Mouse (Mus musculus): Measurements from ENCODE around the gene Tstd1. TPM values are rescaled to one million over a fixed set of nuclear protein-coding genes. Genes with fewer than 3 reads are reported as not detected.

The Tstd1 gene
- polyA plus RNA-seq, 1 experiment, result 0.66 TPM

DNA sequence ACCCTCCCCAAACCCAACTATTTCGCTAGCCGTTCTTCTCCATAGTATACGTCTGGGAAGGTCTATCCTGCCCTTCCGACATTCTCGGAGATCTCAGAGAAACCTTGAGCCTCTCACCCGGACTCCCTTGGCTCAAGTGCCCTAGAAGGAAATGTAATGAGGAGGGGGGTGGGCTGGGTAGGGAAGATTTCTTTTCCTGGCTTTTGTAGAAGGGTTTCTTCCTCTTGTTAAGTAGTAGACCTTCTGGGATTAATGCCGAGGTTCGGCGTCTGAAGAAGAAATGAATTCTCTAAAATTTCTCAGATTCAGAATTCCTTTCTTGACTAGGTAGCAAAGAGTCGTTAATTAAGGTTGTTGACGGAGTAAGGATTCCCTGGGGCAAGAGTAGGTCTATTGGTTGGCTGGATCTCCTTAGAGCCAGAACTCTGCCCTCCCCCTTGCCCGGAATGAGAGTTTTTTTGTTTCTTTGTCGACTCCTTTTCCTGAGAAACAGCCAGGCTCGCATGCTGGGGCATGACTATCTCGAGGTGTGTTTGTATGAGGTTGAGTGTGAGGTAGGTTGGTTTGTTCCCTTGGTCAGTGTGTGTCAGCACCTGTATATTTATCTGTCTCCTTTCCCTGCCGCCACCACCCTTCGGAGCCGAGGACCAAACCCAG is 19.5 kb downstream of the Tstd1 start:
- peak overlapping the region; percentile 31 for H3K4me3 ChIP-seq (ENCODE audit: insufficient read depth, poor library complexity, severe bottlenecking)
- peaks cover 2% of the 10 kb centered on the region for H3K79me3 ChIP-seq (ENCODE audit: low read depth)
- TF ChIP-seq FOSL1 (IDR thresholded peaks at IDR 0.05; ENCODE audit: insufficient read depth, low read length, poor library complexity, severe bottlenecking) (no peak), USF1 (IDR thresholded peaks at IDR 0.05; ENCODE audit: low read depth) (no peak), CTCF (IDR thresholded peaks at IDR 0.05; ENCODE audit: control insufficient read depth, insufficient read depth, insufficient read length) (no peak), MAX (IDR thresholded peaks at IDR 0.05) (no peak), MYOG (IDR thresholded peaks at IDR 0.05; ENCODE audit: control insufficient read depth, extremely low read depth, insufficient read length) (no peak), CEBPB (IDR thresholded peaks at IDR 0.05; ENCODE audit: low read depth) (no peak), MYOD1 (IDR thresholded peaks at IDR 0.05; ENCODE audit: control insufficient read depth, insufficient read length, low read depth) (no peak)
- no peaks in the 10 kb centered on the region for H3K36me3 ChIP-seq (ENCODE audit: control insufficient read depth, insufficient read depth)
- H3ac ChIP-seq (ENCODE audit: control insufficient read depth, insufficient read length, low read depth), result peak overlapping the region; percentile 57
- no peaks in the 10 kb centered on the region for H3K27me3 ChIP-seq (ENCODE audit: control insufficient read depth, insufficient read depth, insufficient read length)
- H3K79me2 ChIP-seq (ENCODE audit: control insufficient read depth, insufficient read depth), result no peaks in the 10 kb centered on the region

DNA sequence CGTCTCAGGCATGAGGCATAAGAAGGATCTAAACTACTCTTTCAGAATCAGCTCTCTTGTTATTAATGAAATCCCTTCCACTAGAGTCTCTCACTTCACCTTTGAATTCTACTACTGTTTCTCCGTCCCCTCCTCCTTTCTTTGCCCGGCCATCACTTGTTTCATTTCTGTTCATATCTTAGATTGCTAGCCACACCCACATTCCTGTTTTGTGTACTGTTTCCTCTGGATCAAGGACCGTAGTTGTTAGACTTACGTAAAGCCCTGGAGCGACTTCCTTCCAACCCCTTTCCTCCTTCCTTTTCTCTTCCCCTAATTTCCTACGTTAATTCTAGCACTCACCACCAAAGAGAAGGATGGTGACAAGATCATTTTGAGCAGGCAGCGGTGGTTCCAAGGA is 20.4 kb downstream of the Tstd1 start:
- no peaks in the 10 kb centered on the region for H3K79me2 ChIP-seq (ENCODE audit: control insufficient read depth, insufficient read depth)
- no peaks in the 10 kb centered on the region for H3K27me3 ChIP-seq (ENCODE audit: control insufficient read depth, insufficient read depth, insufficient read length)
- H3K4me3 ChIP-seq (ENCODE audit: insufficient read depth, poor library complexity, severe bottlenecking), result no peak overlapping the region
- TF ChIP-seq USF1 (IDR thresholded peaks at IDR 0.05; ENCODE audit: low read depth) (no peak), MYOD1 (IDR thresholded peaks at IDR 0.05; ENCODE audit: control insufficient read depth, insufficient read length, low read depth) (no peak), MAX (IDR thresholded peaks at IDR 0.05) (no peak), MYOG (IDR thresholded peaks at IDR 0.05; ENCODE audit: control insufficient read depth, extremely low read depth, insufficient read length) (no peak), FOSL1 (IDR thresholded peaks at IDR 0.05; ENCODE audit: insufficient read depth, low read length, poor library complexity, severe bottlenecking) (no peak), CEBPB (IDR thresholded peaks at IDR 0.05; ENCODE audit: low read depth) (no peak), CTCF (IDR thresholded peaks at IDR 0.05; ENCODE audit: control insufficient read depth, insufficient read depth, insufficient read length) (no peak)
- no peaks in the 10 kb centered on the region for H3K36me3 ChIP-seq (ENCODE audit: control insufficient read depth, insufficient read depth)
- peaks cover 2% of the 10 kb centered on the region for H3K79me3 ChIP-seq (ENCODE audit: low read depth)
- H3ac ChIP-seq (ENCODE audit: control insufficient read depth, insufficient read length, low read depth), result no peak overlapping the region

DNA sequence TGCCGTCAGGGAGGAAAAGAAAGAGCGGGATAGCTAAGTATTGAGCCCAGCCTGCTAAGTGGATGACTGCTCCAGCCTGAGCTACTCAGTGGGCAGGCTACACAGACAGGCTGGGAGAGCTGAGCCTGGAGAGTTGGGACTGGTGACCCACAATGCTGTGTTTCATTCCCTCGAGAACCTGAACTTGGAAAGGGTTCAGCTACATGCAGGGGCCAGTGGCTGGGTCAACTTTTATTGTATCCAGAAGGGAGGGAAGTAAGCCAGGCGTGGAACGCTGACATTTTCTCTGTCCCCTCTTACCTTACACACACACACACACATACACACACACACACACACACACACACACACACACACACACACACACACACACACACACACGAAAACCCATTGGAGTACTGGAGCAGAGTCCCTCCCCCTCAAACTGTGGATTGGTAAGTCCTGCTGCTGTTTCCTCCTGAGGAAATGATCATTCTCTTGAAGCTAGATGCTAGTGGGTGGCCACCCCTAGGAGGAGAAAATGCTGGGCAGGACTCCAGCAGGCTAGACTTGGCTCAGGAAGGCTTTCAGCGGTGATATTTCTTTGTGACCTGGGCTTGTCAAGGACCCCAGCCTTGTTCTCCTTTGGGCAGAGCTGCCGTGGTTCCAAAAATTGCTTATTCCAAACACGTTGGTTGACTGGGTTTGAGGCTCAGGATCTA is 21.5 kb downstream of the Tstd1 start:
- H3K27me3 ChIP-seq (ENCODE audit: control insufficient read depth, insufficient read depth, insufficient read length), result no peaks in the 10 kb centered on the region
- TF ChIP-seq FOSL1 (IDR thresholded peaks at IDR 0.05; ENCODE audit: insufficient read depth, low read length, poor library complexity, severe bottlenecking), result no peak
- TF ChIP-seq CEBPB (IDR thresholded peaks at IDR 0.05; ENCODE audit: low read depth), result no peak
- TF ChIP-seq CTCF (IDR thresholded peaks at IDR 0.05; ENCODE audit: control insufficient read depth, insufficient read depth, insufficient read length), result no peak
- TF ChIP-seq USF1 (IDR thresholded peaks at IDR 0.05; ENCODE audit: low read depth), result no peak
- no peak for TF ChIP-seq MAX (IDR thresholded peaks at IDR 0.05)
- TF ChIP-seq MYOG (IDR thresholded peaks at IDR 0.05; ENCODE audit: control insufficient read depth, extremely low read depth, insufficient read length), result no peak
- no peak for TF ChIP-seq MYOD1 (IDR thresholded peaks at IDR 0.05; ENCODE audit: control insufficient read depth, insufficient read length, low read depth)
- H3K36me3 ChIP-seq (ENCODE audit: control insufficient read depth, insufficient read depth), result no peaks in the 10 kb centered on the region
- no peak overlapping the region for H3K4me3 ChIP-seq (ENCODE audit: insufficient read depth, poor library complexity, severe bottlenecking)
- peaks cover 2% of the 10 kb centered on the region for H3K79me3 ChIP-seq (ENCODE audit: low read depth)
- H3K79me2 ChIP-seq (ENCODE audit: control insufficient read depth, insufficient read depth), result no peaks in the 10 kb centered on the region
- H3ac ChIP-seq (ENCODE audit: control insufficient read depth, insufficient read length, low read depth), result no peak overlapping the region

DNA sequence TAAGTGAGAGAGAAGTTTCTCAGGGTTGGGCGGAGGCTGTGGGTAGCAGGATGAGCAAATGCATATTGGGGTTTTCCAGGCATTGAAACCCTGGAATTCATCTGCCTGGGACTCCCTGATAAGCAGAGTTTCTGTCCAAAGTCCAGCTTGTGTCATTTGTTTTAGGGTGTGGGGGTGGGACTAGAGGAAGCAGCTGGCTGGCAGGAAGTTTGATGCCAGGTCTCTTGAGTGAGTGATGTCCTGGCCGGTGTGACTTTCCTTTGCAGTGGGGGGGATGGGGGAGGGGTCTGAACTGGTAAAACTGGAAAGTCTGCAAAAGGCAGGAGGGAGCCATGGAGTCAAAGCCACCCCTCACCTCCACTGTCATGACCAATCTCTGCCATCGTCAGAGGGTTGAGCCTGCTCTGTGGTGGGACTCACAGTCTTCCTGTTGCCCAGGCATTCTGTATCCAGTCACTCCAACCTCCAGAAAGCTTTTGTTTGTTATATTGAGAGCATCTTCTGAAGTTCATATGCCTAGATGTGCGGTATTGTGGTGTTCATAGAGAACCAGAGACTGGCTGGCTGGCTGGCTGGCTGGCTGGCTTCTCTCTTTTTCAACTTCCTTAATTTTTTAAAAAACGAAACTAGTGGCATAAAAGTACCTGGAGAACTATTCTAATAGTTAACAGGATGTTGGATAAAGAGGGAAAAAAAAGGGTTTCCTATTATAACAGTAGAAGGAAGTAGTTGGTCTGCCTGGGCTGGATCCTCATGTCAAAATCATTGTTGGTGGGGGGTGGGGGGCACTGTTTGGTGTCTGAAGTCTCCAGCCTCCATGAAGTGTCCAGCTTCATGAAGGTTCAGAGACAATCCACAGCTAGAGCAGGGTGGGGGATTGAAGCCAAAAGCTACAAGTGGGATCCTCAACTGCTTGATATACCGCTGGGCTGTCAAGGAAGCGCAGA is 23.1 kb downstream of the Tstd1 start:
- no peaks in the 10 kb centered on the region for H3K27me3 ChIP-seq (ENCODE audit: control insufficient read depth, insufficient read depth, insufficient read length)

DNA sequence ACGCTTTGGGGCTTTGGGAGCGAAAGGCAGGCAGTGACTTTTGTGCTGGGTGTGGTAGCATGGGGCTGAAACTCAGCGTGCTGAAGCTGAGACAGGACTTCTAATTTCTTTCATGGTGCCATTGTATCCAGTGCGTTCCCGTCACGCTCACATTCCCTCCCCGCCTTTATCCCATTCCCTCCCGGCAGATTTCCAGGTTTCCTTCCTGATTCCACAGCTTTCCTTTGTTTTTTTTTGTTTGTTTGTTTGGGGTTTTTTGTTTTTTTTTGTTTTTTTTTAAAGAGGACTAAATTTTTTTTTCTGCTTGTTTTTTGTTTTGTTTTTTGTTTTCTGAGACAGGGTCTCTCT is 23.7 kb downstream of the Tstd1 start:
- no peak for TF ChIP-seq MAX (IDR thresholded peaks at IDR 0.05)
- no peak for TF ChIP-seq CEBPB (IDR thresholded peaks at IDR 0.05; ENCODE audit: low read depth)
- TF ChIP-seq CTCF (IDR thresholded peaks at IDR 0.05; ENCODE audit: control insufficient read depth, insufficient read depth, insufficient read length), result no peak
- TF ChIP-seq MYOG (IDR thresholded peaks at IDR 0.05; ENCODE audit: control insufficient read depth, extremely low read depth, insufficient read length), result no peak
- no peak for TF ChIP-seq FOSL1 (IDR thresholded peaks at IDR 0.05; ENCODE audit: insufficient read depth, low read length, poor library complexity, severe bottlenecking)
- no peak for TF ChIP-seq MYOD1 (IDR thresholded peaks at IDR 0.05; ENCODE audit: control insufficient read depth, insufficient read length, low read depth)
- no peak for TF ChIP-seq USF1 (IDR thresholded peaks at IDR 0.05; ENCODE audit: low read depth)
- Histone ChIP-seq H3K27me3 (ENCODE audit: control insufficient read depth, insufficient read depth, insufficient read length) (no peaks in the 10 kb centered on the region), H3K79me3 (ENCODE audit: low read depth) (peaks cover 2% of the 10 kb centered on the region), H3K36me3 (ENCODE audit: control insufficient read depth, insufficient read depth) (no peaks in the 10 kb centered on the region), H3K4me3 (ENCODE audit: insufficient read depth, poor library complexity, severe bottlenecking) (no peak overlapping the region), H3K79me2 (ENCODE audit: control insufficient read depth, insufficient read depth) (no peaks in the 10 kb centered on the region), H3ac (ENCODE audit: control insufficient read depth, insufficient read length, low read depth) (no peak overlapping the region)

More for the DNA sequence above, 23.1 kb downstream of the Tstd1 start:
- no peak overlapping the region for H3K4me3 ChIP-seq (ENCODE audit: insufficient read depth, poor library complexity, severe bottlenecking)
- TF ChIP-seq FOSL1 (IDR thresholded peaks at IDR 0.05; ENCODE audit: insufficient read depth, low read length, poor library complexity, severe bottlenecking) (no peak), MYOD1 (IDR thresholded peaks at IDR 0.05; ENCODE audit: control insufficient read depth, insufficient read length, low read depth) (no peak), MYOG (IDR thresholded peaks at IDR 0.05; ENCODE audit: control insufficient read depth, extremely low read depth, insufficient read length) (no peak), MAX (IDR thresholded peaks at IDR 0.05) (no peak), CTCF (IDR thresholded peaks at IDR 0.05; ENCODE audit: control insufficient read depth, insufficient read depth, insufficient read length) (no peak), USF1 (IDR thresholded peaks at IDR 0.05; ENCODE audit: low read depth) (no peak), CEBPB (IDR thresholded peaks at IDR 0.05; ENCODE audit: low read depth) (no peak)
- no peaks in the 10 kb centered on the region for H3K79me2 ChIP-seq (ENCODE audit: control insufficient read depth, insufficient read depth)
- no peak overlapping the region for H3ac ChIP-seq (ENCODE audit: control insufficient read depth, insufficient read length, low read depth)
- no peaks in the 10 kb centered on the region for H3K36me3 ChIP-seq (ENCODE audit: control insufficient read depth, insufficient read depth)
- H3K79me3 ChIP-seq (ENCODE audit: low read depth), result peaks cover 2% of the 10 kb centered on the region
